Mouse (Mus musculus) stomach, postnatal 0 days (tissue): ENCODE results near the gene Phldb2.

ENCODE experiments used
- CTCF ChIP-seq: IDR thresholded peaks from 2 replicates; pipeline ENCODE4 v1.5.1; 2016; ENCODE audit warnings: antibody characterized with exemption, low read depth, mild to moderate bottlenecking, moderate library complexity
- EP300 ChIP-seq: optimal IDR thresholded peaks from 2 replicates; pipeline ENCODE3; 2016; ENCODE audit warnings: antibody characterized with exemption

- TF ChIP-seq EP300 (no peak), CTCF (no peak)
These were observed 165.7 kb downstream of the Phldb2 start for GRCm38 (mm10) chr16:45787650-45788049.
